Mouse (Mus musculus): ENCODE measurements at regions not wholly inside any gene's neighbourhood (a gene's known extent, or its start where the extent isn't known, plus 50 kb on each side); places are given as distances from the start of the nearest gene placed in this dataset.

- ATAC-seq: no peak
- H3K4me2 ChIP-seq (ENCODE audit: low read length): no peak overlapping the region
- no peak overlapping the region for H3K9ac ChIP-seq (ENCODE audit: low read depth, low read length)
- no peaks in the 10 kb centered on the region for H3K9me3 ChIP-seq (replicated peaks; ENCODE audit: control insufficient read depth, low read length, poor library complexity, severe bottlenecking)
- H3K27me3 ChIP-seq (ENCODE audit: control insufficient read depth, insufficient read depth, low read depth, low read length): no peaks in the 10 kb centered on the region
- no peaks in the 10 kb centered on the region for H3K36me3 ChIP-seq (ENCODE audit: control insufficient read depth, insufficient read depth, low read length)
- H3K27ac ChIP-seq (ENCODE audit: low read length): no peak overlapping the region
- no peak overlapping the region for H3K4me3 ChIP-seq (ENCODE audit: low read depth, low read length)
- H3K4me1 ChIP-seq (ENCODE audit: control insufficient read depth, insufficient read depth, low read length): no peaks in the 10 kb centered on the region
These were observed 179.4 kb upstream of the Ube2e1 start for GRCm38 (mm10) chr14:18511094-18511493.

- Histone ChIP-seq H3K4me3 (ENCODE audit: low read depth, low read length) (no peak overlapping the region), H3K36me3 (ENCODE audit: control insufficient read depth, insufficient read depth, low read length) (no peaks in the 10 kb centered on the region), H3K27me3 (ENCODE audit: control insufficient read depth, insufficient read depth, low read depth, low read length) (no peaks in the 10 kb centered on the region), H3K9me3 (replicated peaks; ENCODE audit: control insufficient read depth, low read length, poor library complexity, severe bottlenecking) (no peaks in the 10 kb centered on the region), H3K9ac (ENCODE audit: low read depth, low read length) (no peak overlapping the region), H3K27ac (ENCODE audit: low read length) (no peak overlapping the region), H3K4me2 (ENCODE audit: low read length) (no peak overlapping the region), H3K4me1 (ENCODE audit: control insufficient read depth, insufficient read depth, low read length) (no peaks in the 10 kb centered on the region)
- WGBS: 38% methylated on average over 1 of the region's 1 CpGs
- ATAC-seq: no peak
These were observed 176.6 kb upstream of the Ube2e1 start for GRCm38 (mm10) chr14:18508359-18508647.

GRCm38 (mm10) chr14:18507582-18508358 is 176.1 kb upstream of the Ube2e1 start:
- H3K9me3 ChIP-seq (replicated peaks; ENCODE audit: control insufficient read depth, low read length, poor library complexity, severe bottlenecking): no peaks in the 10 kb centered on the region
- no peaks in the 10 kb centered on the region for H3K27me3 ChIP-seq (ENCODE audit: control insufficient read depth, insufficient read depth, low read depth, low read length)
- no peak overlapping the region for H3K27ac ChIP-seq (ENCODE audit: low read length)
- WGBS: 85% methylated on average over 3 of the region's 3 CpGs
- H3K36me3 ChIP-seq (ENCODE audit: control insufficient read depth, insufficient read depth, low read length): no peaks in the 10 kb centered on the region
- no peak for ATAC-seq
- no peak overlapping the region for H3K9ac ChIP-seq (ENCODE audit: low read depth, low read length)
- no peak overlapping the region for H3K4me3 ChIP-seq (ENCODE audit: low read depth, low read length)
- no peaks in the 10 kb centered on the region for H3K4me1 ChIP-seq (ENCODE audit: control insufficient read depth, insufficient read depth, low read length)
- H3K4me2 ChIP-seq (ENCODE audit: low read length): no peak overlapping the region

GRCm38 (mm10) chr14:18506168-18506567 is 174.5 kb upstream of the Ube2e1 start:
- no peak for ATAC-seq

GRCm38 (mm10) chr14:18500249-18500832 is 168.7 kb upstream of the Ube2e1 start:
- no peak for ATAC-seq
- Histone ChIP-seq H3K4me1 (ENCODE audit: control insufficient read depth, insufficient read depth, low read length) (no peaks in the 10 kb centered on the region), H3K9ac (ENCODE audit: low read depth, low read length) (no peak overlapping the region), H3K27ac (ENCODE audit: low read length) (no peak overlapping the region), H3K36me3 (ENCODE audit: control insufficient read depth, insufficient read depth, low read length) (no peaks in the 10 kb centered on the region), H3K4me2 (ENCODE audit: low read length) (no peak overlapping the region), H3K9me3 (replicated peaks; ENCODE audit: control insufficient read depth, low read length, poor library complexity, severe bottlenecking) (no peaks in the 10 kb centered on the region), H3K4me3 (ENCODE audit: low read depth, low read length) (no peak overlapping the region), H3K27me3 (ENCODE audit: control insufficient read depth, insufficient read depth, low read depth, low read length) (no peaks in the 10 kb centered on the region)

More at GRCm38 (mm10) chr14:18506168-18506567, 174.5 kb upstream of the Ube2e1 start:
- Histone ChIP-seq H3K27ac (ENCODE audit: low read length) (no peak overlapping the region), H3K4me1 (ENCODE audit: control insufficient read depth, insufficient read depth, low read length) (no peaks in the 10 kb centered on the region), H3K36me3 (ENCODE audit: control insufficient read depth, insufficient read depth, low read length) (no peaks in the 10 kb centered on the region), H3K4me2 (ENCODE audit: low read length) (no peak overlapping the region), H3K9me3 (replicated peaks; ENCODE audit: control insufficient read depth, low read length, poor library complexity, severe bottlenecking) (no peaks in the 10 kb centered on the region), H3K4me3 (ENCODE audit: low read depth, low read length) (no peak overlapping the region), H3K9ac (ENCODE audit: low read depth, low read length) (no peak overlapping the region), H3K27me3 (ENCODE audit: control insufficient read depth, insufficient read depth, low read depth, low read length) (no peaks in the 10 kb centered on the region)
- WGBS: 67% methylated on average over 4 of the region's 4 CpGs

- H3K4me1 ChIP-seq (ENCODE audit: control insufficient read depth, insufficient read depth, low read length): no peaks in the 10 kb centered on the region
- H3K27me3 ChIP-seq (ENCODE audit: control insufficient read depth, insufficient read depth, low read depth, low read length): no peaks in the 10 kb centered on the region
- no peak overlapping the region for H3K4me3 ChIP-seq (ENCODE audit: low read depth, low read length)
- no peak for ATAC-seq
- H3K9ac ChIP-seq (ENCODE audit: low read depth, low read length): no peak overlapping the region
- no peak overlapping the region for H3K27ac ChIP-seq (ENCODE audit: low read length)
- no peaks in the 10 kb centered on the region for H3K9me3 ChIP-seq (replicated peaks; ENCODE audit: control insufficient read depth, low read length, poor library complexity, severe bottlenecking)
- H3K4me2 ChIP-seq (ENCODE audit: low read length): no peak overlapping the region
- WGBS: 95% methylated on average over 1 of the region's 1 CpGs
- H3K36me3 ChIP-seq (ENCODE audit: control insufficient read depth, insufficient read depth, low read length): no peaks in the 10 kb centered on the region
These were observed 162.4 kb upstream of the Ube2e1 start for GRCm38 (mm10) chr14:18494048-18494447.

GRCm38 (mm10) chr14:18486132-18486800 is 154.6 kb upstream of the Ube2e1 start:
- H3K9ac ChIP-seq (ENCODE audit: low read depth, low read length): no peak overlapping the region
- WGBS: 46% methylated on average over 4 of the region's 4 CpGs
- ATAC-seq: no peak
- H3K27me3 ChIP-seq (ENCODE audit: control insufficient read depth, insufficient read depth, low read depth, low read length): no peaks in the 10 kb centered on the region
- H3K9me3 ChIP-seq (replicated peaks; ENCODE audit: control insufficient read depth, low read length, poor library complexity, severe bottlenecking): no peaks in the 10 kb centered on the region
- no peaks in the 10 kb centered on the region for H3K36me3 ChIP-seq (ENCODE audit: control insufficient read depth, insufficient read depth, low read length)
- H3K4me1 ChIP-seq (ENCODE audit: control insufficient read depth, insufficient read depth, low read length): no peaks in the 10 kb centered on the region
- H3K27ac ChIP-seq (ENCODE audit: low read length): no peak overlapping the region
- no peak overlapping the region for H3K4me2 ChIP-seq (ENCODE audit: low read length)
- H3K4me3 ChIP-seq (ENCODE audit: low read depth, low read length): no peak overlapping the region

GRCm38 (mm10) chr14:18485526-18485925 is 153.9 kb upstream of the Ube2e1 start:
- no peak overlapping the region for H3K27ac ChIP-seq (ENCODE audit: low read length)
- no peak overlapping the region for H3K4me2 ChIP-seq (ENCODE audit: low read length)
- H3K4me3 ChIP-seq (ENCODE audit: low read depth, low read length): no peak overlapping the region
- H3K9me3 ChIP-seq (replicated peaks; ENCODE audit: control insufficient read depth, low read length, poor library complexity, severe bottlenecking): no peaks in the 10 kb centered on the region
- H3K36me3 ChIP-seq (ENCODE audit: control insufficient read depth, insufficient read depth, low read length): no peaks in the 10 kb centered on the region
- H3K4me1 ChIP-seq (ENCODE audit: control insufficient read depth, insufficient read depth, low read length): no peaks in the 10 kb centered on the region
- ATAC-seq: no peak
- H3K27me3 ChIP-seq (ENCODE audit: control insufficient read depth, insufficient read depth, low read depth, low read length): no peaks in the 10 kb centered on the region
- no peak overlapping the region for H3K9ac ChIP-seq (ENCODE audit: low read depth, low read length)

- Histone ChIP-seq H3K27me3 (ENCODE audit: control insufficient read depth, insufficient read depth, low read depth, low read length) (no peaks in the 10 kb centered on the region), H3K4me1 (ENCODE audit: control insufficient read depth, insufficient read depth, low read length) (no peaks in the 10 kb centered on the region), H3K36me3 (ENCODE audit: control insufficient read depth, insufficient read depth, low read length) (no peaks in the 10 kb centered on the region), H3K4me2 (ENCODE audit: low read length) (no peak overlapping the region), H3K4me3 (ENCODE audit: low read depth, low read length) (no peak overlapping the region), H3K9ac (ENCODE audit: low read depth, low read length) (no peak overlapping the region), H3K9me3 (replicated peaks; ENCODE audit: control insufficient read depth, low read length, poor library complexity, severe bottlenecking) (no peaks in the 10 kb centered on the region), H3K27ac (ENCODE audit: low read length) (no peak overlapping the region)
- 87% methylated on average over 3 of the region's 3 CpGs for WGBS
- no peak for ATAC-seq
These were observed 145.2 kb upstream of the Ube2e1 start for GRCm38 (mm10) chr14:18476795-18477320.

Data from midbrain, embryonic 16.5 days (tissue).